Mouse (Mus musculus): ENCODE measurements around the gene Ppm1g. TPM values are rescaled to one million over a fixed set of nuclear protein-coding genes. Genes with fewer than 3 reads are reported as not detected.

Gene Ppm1g
- polyA plus RNA-seq, 1 experiment from 2014 or later, result 85.4 TPM

- peaks cover 31% of the 10 kb centered on the region for H3K36me3 ChIP-seq (ENCODE audit: control insufficient read depth, insufficient read depth, low read length)
- no peaks in the 10 kb centered on the region for H3K27me3 ChIP-seq (ENCODE audit: control insufficient read depth, insufficient read depth, low read length)
- H3K9ac ChIP-seq (ENCODE audit: low read length), result peak overlapping the region; percentile 96
- peak overlapping the region; percentile 88 for H3K4me2 ChIP-seq (ENCODE audit: low read length)
- H3K9me3 ChIP-seq (ENCODE audit: control insufficient read depth, low read length), result no peaks in the 10 kb centered on the region
- H3K4me1 ChIP-seq (ENCODE audit: control insufficient read depth in 2 of 2, insufficient read depth in 2 of 2, low read length in 2 of 2), result peaks cover 0 to 9% of the 10 kb centered on the region in 2 experiments; a peak in 2 of 4 replicates
- WGBS, result 0% methylated on average over 13 of the region's 13 CpGs
- H3K27ac ChIP-seq (replicated peaks in 1 of 2; ENCODE audit: control insufficient read depth in 1 of 2, insufficient read depth in 1 of 2, low read depth in 2 of 2, low read length in 2 of 2), result peak overlapping the region; percentile 49 to 99
- no peak for ATAC-seq (ENCODE audit: insufficient number of reproducible peaks, insufficient read depth, low FRiP score, low read depth)
- peak overlapping the region; percentile 88 to 100 for H3K4me3 ChIP-seq (ENCODE audit: control insufficient read depth in 1 of 2, insufficient read depth in 1 of 2, low read depth in 1 of 2, low read length in 2 of 2)
Measured at GRCm38 (mm10) chr5:31241522-31242034, 21.1 kb upstream of the Ppm1g start.

- no peaks in the 10 kb centered on the region for H3K27me3 ChIP-seq (ENCODE audit: control insufficient read depth, insufficient read depth, low read length)
- H3K4me3 ChIP-seq (ENCODE audit: control insufficient read depth in 1 of 2, insufficient read depth in 1 of 2, low read depth in 1 of 2, low read length in 2 of 2), result peak within 1 kb of the TSS; percentile 88 to 100
- peak within 1 kb of the TSS; percentile 96 for H3K9ac ChIP-seq (ENCODE audit: low read length)
- H3K36me3 ChIP-seq (ENCODE audit: control insufficient read depth, insufficient read depth, low read length), result peaks cover 24% of the 10 kb centered on the region
- no peaks in the 10 kb centered on the region for H3K9me3 ChIP-seq (ENCODE audit: control insufficient read depth, low read length)
- peak; percentile 98 for ATAC-seq (ENCODE audit: insufficient number of reproducible peaks, insufficient read depth, low FRiP score, low read depth)
- H3K27ac ChIP-seq (replicated peaks in 1 of 2; ENCODE audit: control insufficient read depth in 1 of 2, insufficient read depth in 1 of 2, low read depth in 2 of 2, low read length in 2 of 2), result peak within 1 kb of the TSS; percentile 99
- H3K4me2 ChIP-seq (ENCODE audit: low read length), result peak within 1 kb of the TSS; percentile 88
- 1% methylated on average over 91 of the region's 103 CpGs for WGBS
- peaks cover 0 to 9% of the 10 kb centered on the region in 2 experiments; a peak in 2 of 4 replicates for H3K4me1 ChIP-seq (ENCODE audit: control insufficient read depth in 2 of 2, insufficient read depth in 2 of 2, low read length in 2 of 2)
Measured at GRCm38 (mm10) chr5:31240637-31241521, 20.4 kb upstream of the Ppm1g start, which contains the start of the genes Nrbp1 and Gm9970. Gene Nrbp1, plus strand, starts transcription at chr5:31240864. Gene Gm9970, minus strand, starts transcription at chr5:31241232.

GRCm38 (mm10) chr5:31226641-31227040 is 6.2 kb upstream of the Ppm1g start:
- Histone ChIP-seq H3K4me2 (ENCODE audit: low read length) (no peak overlapping the region), H3K4me3 (ENCODE audit: control insufficient read depth in 1 of 2, insufficient read depth in 1 of 2, low read depth in 1 of 2, low read length in 2 of 2) (no peak overlapping the region), H3K27me3 (ENCODE audit: control insufficient read depth, insufficient read depth, low read length) (no peaks in the 10 kb centered on the region), H3K9ac (ENCODE audit: low read length) (no peak overlapping the region), H3K4me1 (ENCODE audit: control insufficient read depth in 2 of 2, insufficient read depth in 2 of 2, low read length in 2 of 2) (no peaks in the 10 kb centered on the region), H3K9me3 (ENCODE audit: control insufficient read depth, low read length) (no peaks in the 10 kb centered on the region), H3K36me3 (ENCODE audit: control insufficient read depth, insufficient read depth, low read length) (no peaks in the 10 kb centered on the region), H3K27ac (replicated peaks in 1 of 2; ENCODE audit: control insufficient read depth in 1 of 2, insufficient read depth in 1 of 2, low read depth in 2 of 2, low read length in 2 of 2) (no peak overlapping the region)
- no peak for ATAC-seq (ENCODE audit: insufficient number of reproducible peaks, insufficient read depth, low FRiP score, low read depth)
- WGBS, result 64% methylated on average over 1 of the region's 1 CpGs

- Histone ChIP-seq H3K36me3 (ENCODE audit: control insufficient read depth, insufficient read depth, low read length) (no peaks in the 10 kb centered on the region), H3K9me3 (ENCODE audit: control insufficient read depth, low read length) (no peaks in the 10 kb centered on the region), H3K4me3 (ENCODE audit: control insufficient read depth in 1 of 2, insufficient read depth in 1 of 2, low read depth in 1 of 2, low read length in 2 of 2) (no peak overlapping the region), H3K9ac (ENCODE audit: low read length) (no peak overlapping the region), H3K4me1 (ENCODE audit: control insufficient read depth in 2 of 2, insufficient read depth in 2 of 2, low read length in 2 of 2) (peaks cover 5 to 21% of the 10 kb centered on the region in 2 experiments; a peak in 3 of 4 replicates), H3K4me2 (ENCODE audit: low read length) (no peak overlapping the region), H3K27ac (replicated peaks in 1 of 2; ENCODE audit: control insufficient read depth in 1 of 2, insufficient read depth in 1 of 2, low read depth in 2 of 2, low read length in 2 of 2) (no peak overlapping the region), H3K27me3 (ENCODE audit: control insufficient read depth, insufficient read depth, low read length) (no peaks in the 10 kb centered on the region)
- 91% methylated on average over 9 of the region's 9 CpGs for WGBS
- no peak for ATAC-seq (ENCODE audit: insufficient number of reproducible peaks, insufficient read depth, low FRiP score, low read depth)
Measured at GRCm38 (mm10) chr5:31222696-31223095, 2.2 kb upstream of the Ppm1g start.

GRCm38 (mm10) chr5:31221304-31221945 is 938 bp upstream of the Ppm1g start:
- Histone ChIP-seq H3K4me2 (ENCODE audit: low read length) (peak overlapping the region; percentile 84), H3K36me3 (ENCODE audit: control insufficient read depth, insufficient read depth, low read length) (no peaks in the 10 kb centered on the region), H3K4me1 (ENCODE audit: control insufficient read depth in 2 of 2, insufficient read depth in 2 of 2, low read length in 2 of 2) (peaks cover 5 to 21% of the 10 kb centered on the region in 2 experiments; a peak in 3 of 4 replicates), H3K9me3 (ENCODE audit: control insufficient read depth, low read length) (no peaks in the 10 kb centered on the region), H3K27me3 (ENCODE audit: control insufficient read depth, insufficient read depth, low read length) (no peaks in the 10 kb centered on the region), H3K9ac (ENCODE audit: low read length) (peak overlapping the region; percentile 88), H3K4me3 (ENCODE audit: control insufficient read depth in 1 of 2, insufficient read depth in 1 of 2, low read depth in 1 of 2, low read length in 2 of 2) (peak overlapping the region; percentile 75 to 93), H3K27ac (replicated peaks in 1 of 2; ENCODE audit: control insufficient read depth in 1 of 2, insufficient read depth in 1 of 2, low read depth in 2 of 2, low read length in 2 of 2) (peak overlapping the region; percentile 83 to 92)
- ATAC-seq (ENCODE audit: insufficient number of reproducible peaks, insufficient read depth, low FRiP score, low read depth), result no peak
- 18% methylated on average over 11 of the region's 11 CpGs for WGBS

- H3K27me3 ChIP-seq (ENCODE audit: control insufficient read depth, insufficient read depth, low read length), result no peaks in the 10 kb centered on the region
- peak overlapping the region; percentile 84 for H3K4me2 ChIP-seq (ENCODE audit: low read length)
- peak; percentile 55 for ATAC-seq (ENCODE audit: insufficient number of reproducible peaks, insufficient read depth, low FRiP score, low read depth)
- no peaks in the 10 kb centered on the region for H3K9me3 ChIP-seq (ENCODE audit: control insufficient read depth, low read length)
- peak overlapping the region; percentile 88 for H3K9ac ChIP-seq (ENCODE audit: low read length)
- H3K36me3 ChIP-seq (ENCODE audit: control insufficient read depth, insufficient read depth, low read length), result no peaks in the 10 kb centered on the region
- 0% methylated on average over 39 of the region's 40 CpGs for WGBS
- H3K27ac ChIP-seq (replicated peaks in 1 of 2; ENCODE audit: control insufficient read depth in 1 of 2, insufficient read depth in 1 of 2, low read depth in 2 of 2, low read length in 2 of 2), result peak overlapping the region; percentile 58 to 83
- H3K4me1 ChIP-seq (ENCODE audit: control insufficient read depth in 2 of 2, insufficient read depth in 2 of 2, low read length in 2 of 2), result peaks cover 5 to 21% of the 10 kb centered on the region in 2 experiments; a peak in 3 of 4 replicates
- H3K4me3 ChIP-seq (ENCODE audit: control insufficient read depth in 1 of 2, insufficient read depth in 1 of 2, low read depth in 1 of 2, low read length in 2 of 2), result peak overlapping the region; percentile 57 to 93
Measured at GRCm38 (mm10) chr5:31219911-31220447, 508 bp downstream of the Ppm1g start.

- peak overlapping the region; percentile 84 for H3K4me2 ChIP-seq (ENCODE audit: low read length)
- H3K27ac ChIP-seq (replicated peaks in 1 of 2; ENCODE audit: control insufficient read depth in 1 of 2, insufficient read depth in 1 of 2, low read depth in 2 of 2, low read length in 2 of 2), result peak overlapping the region; percentile 58 to 83
- no peaks in the 10 kb centered on the region for H3K36me3 ChIP-seq (ENCODE audit: control insufficient read depth, insufficient read depth, low read length)
- no peaks in the 10 kb centered on the region for H3K9me3 ChIP-seq (ENCODE audit: control insufficient read depth, low read length)
- peak overlapping the region; percentile 57 to 93 for H3K4me3 ChIP-seq (ENCODE audit: control insufficient read depth in 1 of 2, insufficient read depth in 1 of 2, low read depth in 1 of 2, low read length in 2 of 2)
- no peak for ATAC-seq (ENCODE audit: insufficient number of reproducible peaks, insufficient read depth, low FRiP score, low read depth)
- peaks cover 5 to 21% of the 10 kb centered on the region in 2 experiments; a peak in 3 of 4 replicates for H3K4me1 ChIP-seq (ENCODE audit: control insufficient read depth in 2 of 2, insufficient read depth in 2 of 2, low read length in 2 of 2)
- WGBS, result under 1% methylated on average over 11 of the region's 11 CpGs
- H3K27me3 ChIP-seq (ENCODE audit: control insufficient read depth, insufficient read depth, low read length), result no peaks in the 10 kb centered on the region
- H3K9ac ChIP-seq (ENCODE audit: low read length), result peak overlapping the region; percentile 88
Measured at GRCm38 (mm10) chr5:31219474-31219873, 1.0 kb downstream of the Ppm1g start.
